Mouse (Mus musculus) heart, postnatal 0 days (tissue): ENCODE measurements around the gene Myog. TPM values are rescaled to one million over a fixed set of nuclear protein-coding genes. Genes with fewer than 3 reads are reported as not detected.

Experiments used
- ATAC-seq: fragments of 200-750 bp; cut with Nextera tagmentation; 2 replicates; pipeline ENCODE4 v1.8.0; 2017; ENCODE audit warnings: low read depth, moderate number of reproducible peaks, moderate library complexity; ENCODE audit not compliant: insufficient read depth
- DNase-seq: peaks from one replicate; pipeline ENCODE4 v3.0.0-alpha.2; 2016; ENCODE audit warnings: low spot score
- H3K27ac ChIP-seq: fragments of 300-500 bp; sonication (generic); 2 replicates; pipeline ENCODE4 v1.5.1; 2014; ENCODE audit warnings: low read depth, mild to moderate bottlenecking
- H3K27me3 ChIP-seq: fragments of 300-500 bp; sonication (generic); 2 replicates; pipeline ENCODE4 v1.6.1; 2014; ENCODE audit warnings: low read length, mixed read lengths; ENCODE audit not compliant: control insufficient read depth, insufficient read depth
- H3K36me3 ChIP-seq: fragments of 300-500 bp; sonication (generic); replicated peaks from 2 replicates; pipeline ENCODE4 v1.6.1; 2014; ENCODE audit warnings: low read length, mixed read lengths; ENCODE audit not compliant: control insufficient read depth, insufficient read depth
- H3K4me1 ChIP-seq: fragments of 300-500 bp; sonication (generic); 2 replicates; pipeline ENCODE4 v1.6.1; 2014; ENCODE audit warnings: antibody characterized with exemption; ENCODE audit not compliant: control insufficient read depth, insufficient read depth
- H3K4me2 ChIP-seq: fragments of 300-500 bp; sonication (generic); 2 replicates; pipeline ENCODE4 v1.6.1; 2014; ENCODE audit warnings: low read depth, mild to moderate bottlenecking, low read length, moderate library complexity
- H3K4me3 ChIP-seq: fragments of 300-500 bp; sonication (generic); 2 replicates; pipeline ENCODE4 v1.5.1; 2014; ENCODE audit warnings: low read depth, low read length
- H3K9ac ChIP-seq: fragments of 300-500 bp; sonication (generic); replicated peaks from 2 replicates; pipeline ENCODE4 v1.6.1; 2014; ENCODE audit warnings: low read depth, low read length, mixed read lengths
- H3K9me3 ChIP-seq: fragments of 300-500 bp; sonication (generic); replicated peaks from 2 replicates; pipeline ENCODE4 v1.6.1; 2016; ENCODE audit warnings: low read length; ENCODE audit not compliant: control insufficient read depth
- CTCF ChIP-seq: IDR thresholded peaks from 2 replicates; pipeline ENCODE4 v1.5.1; 2016; ENCODE audit warnings: antibody characterized with exemption, control low read depth, low read depth
- EP300 ChIP-seq: IDR thresholded peaks from 2 replicates; pipeline ENCODE4 v1.6.1; 2016; ENCODE audit warnings: antibody characterized with exemption, low read depth
- WGBS: fragments of 180-500 bp; shearing (Covaris S2); extraction: QIAGEN DNeasy Blood & Tissue Kit; methylation state at CpG from one replicate; pipeline ENCODE4 v1.1.7; 2014; 5-methylcytosine and 5-hydroxymethylcytosine counted together
- polyA plus RNA-seq: library from polyadenylated mRNA; unstranded; fragments of >200 nt; fragmentation: Nextera tagmentation; extraction: Ambion mirVana; gene quantifications from 2 replicates; pipeline ENCODE4 v1.2.1, GENCODE M21; 2015
- total RNA-seq: library from RNA; depleted of rRNA; stranded (reverse); fragments of >200 nt; gene quantifications from 2 replicates; pipeline ENCODE4 v1.2.3, GENCODE M21; 2014; ENCODE audit warnings: low replicate concordance

Gene Myog
- total and polyA plus RNA-seq, 2 experiments from 2014 or later = 0.31 TPM; not detected in 1

GRCm38 (mm10) chr1:134283108-134283507, 6.7 kb upstream of the Myog start:
- TF ChIP-seq EP300 = no peak
- no peak for TF ChIP-seq CTCF
- Histone ChIP-seq H3K4me1 (peaks cover 3% of the 10 kb centered on the region; the same call in 1 of the 2 replicates), H3K27ac (no peak overlapping the region), H3K9me3 (no peaks in the 10 kb centered on the region), H3K4me2 (no peak overlapping the region), H3K36me3 (no peaks in the 10 kb centered on the region), H3K27me3 (no peaks in the 10 kb centered on the region), H3K9ac (no peak overlapping the region), H3K4me3 (no peak overlapping the region)
- DNase-seq (no peak), ATAC-seq (no peak)
- 32% methylated on average over 1 of the region's 1 CpGs for WGBS

GRCm38 (mm10) chr1:134285458-134286120, 4.2 kb upstream of the Myog start:
- no peak for DNase-seq
- Histone ChIP-seq H3K27me3 (no peaks in the 10 kb centered on the region), H3K36me3 (no peaks in the 10 kb centered on the region), H3K27ac (no peak overlapping the region), H3K4me1 (peaks cover 14% of the 10 kb centered on the region; the same call in 1 of the 2 replicates), H3K9me3 (no peaks in the 10 kb centered on the region), H3K4me2 (no peak overlapping the region), H3K4me3 (no peak overlapping the region), H3K9ac (no peak overlapping the region)
- ATAC-seq = no peak
- TF ChIP-seq CTCF (no peak), EP300 (no peak)
- WGBS = 62% methylated on average over 10 of the region's 10 CpGs

GRCm38 (mm10) chr1:134288239-134288638, 1.6 kb upstream of the Myog start:
- Histone ChIP-seq H3K4me1 (peaks cover 12% of the 10 kb centered on the region; the same call in 1 of the 2 replicates), H3K27ac (no peak overlapping the region), H3K36me3 (no peaks in the 10 kb centered on the region), H3K4me2 (no peak overlapping the region), H3K4me3 (no peak overlapping the region), H3K9ac (no peak overlapping the region), H3K9me3 (no peaks in the 10 kb centered on the region), H3K27me3 (no peaks in the 10 kb centered on the region)
- TF ChIP-seq EP300 (no peak), CTCF (no peak)
- WGBS = 45% methylated on average over 3 of the region's 3 CpGs
- DNase-seq = no peak
- no peak for ATAC-seq

- Histone ChIP-seq H3K4me3 (no peak overlapping the region), H3K9ac (no peak overlapping the region), H3K4me1 (peaks cover 11% of the 10 kb centered on the region; the same call in 1 of the 2 replicates), H3K9me3 (no peaks in the 10 kb centered on the region), H3K27me3 (no peaks in the 10 kb centered on the region), H3K4me2 (no peak overlapping the region), H3K36me3 (no peaks in the 10 kb centered on the region), H3K27ac (no peak overlapping the region)
- no peak for ATAC-seq
- WGBS = 89% methylated on average over 13 of the region's 13 CpGs
- no peak for DNase-seq
- no peak for TF ChIP-seq CTCF
- TF ChIP-seq EP300 = no peak
Measured at GRCm38 (mm10) chr1:134290300-134290699, 511 bp downstream of the Myog start.

GRCm38 (mm10) chr1:134290909-134291308, 1.1 kb downstream of the Myog start:
- TF ChIP-seq CTCF = peak; percentile 31
- TF ChIP-seq EP300 = no peak
- 67% methylated on average over 5 of the region's 5 CpGs for WGBS
- H3K4me3 ChIP-seq = no peak overlapping the region
- H3K9ac ChIP-seq = no peak overlapping the region
- no peak overlapping the region for H3K27ac ChIP-seq
- 0 out of 2 replicates have a peak, but pooled peaks cover 3% of the 10 kb centered on the region for H3K36me3 ChIP-seq
- H3K4me1 ChIP-seq = peaks cover 11% of the 10 kb centered on the region; the same call in 1 of the 2 replicates
- H3K4me2 ChIP-seq = no peak overlapping the region
- no peaks in the 10 kb centered on the region for H3K9me3 ChIP-seq
- no peak for ATAC-seq
- no peaks in the 10 kb centered on the region for H3K27me3 ChIP-seq
- no peak for DNase-seq

GRCm38 (mm10) chr1:134291555-134291954, 1.8 kb downstream of the Myog start:
- TF ChIP-seq CTCF (no peak), EP300 (no peak)
- H3K4me1 ChIP-seq = peaks cover 11% of the 10 kb centered on the region; the same call in 1 of the 2 replicates
- ATAC-seq (no peak), DNase-seq (no peak)
- no peak overlapping the region for H3K27ac ChIP-seq
- H3K4me3 ChIP-seq = no peak overlapping the region
- 0 out of 2 replicates have a peak, but pooled peaks cover 4% of the 10 kb centered on the region for H3K36me3 ChIP-seq
- H3K9me3 ChIP-seq = no peaks in the 10 kb centered on the region
- H3K4me2 ChIP-seq = no peak overlapping the region
- H3K9ac ChIP-seq = no peak overlapping the region
- 77% methylated on average over 8 of the region's 8 CpGs for WGBS
- no peaks in the 10 kb centered on the region for H3K27me3 ChIP-seq
